ENCODE assay signal across 15 mouse cellular contexts in the genomic region with DNA sequence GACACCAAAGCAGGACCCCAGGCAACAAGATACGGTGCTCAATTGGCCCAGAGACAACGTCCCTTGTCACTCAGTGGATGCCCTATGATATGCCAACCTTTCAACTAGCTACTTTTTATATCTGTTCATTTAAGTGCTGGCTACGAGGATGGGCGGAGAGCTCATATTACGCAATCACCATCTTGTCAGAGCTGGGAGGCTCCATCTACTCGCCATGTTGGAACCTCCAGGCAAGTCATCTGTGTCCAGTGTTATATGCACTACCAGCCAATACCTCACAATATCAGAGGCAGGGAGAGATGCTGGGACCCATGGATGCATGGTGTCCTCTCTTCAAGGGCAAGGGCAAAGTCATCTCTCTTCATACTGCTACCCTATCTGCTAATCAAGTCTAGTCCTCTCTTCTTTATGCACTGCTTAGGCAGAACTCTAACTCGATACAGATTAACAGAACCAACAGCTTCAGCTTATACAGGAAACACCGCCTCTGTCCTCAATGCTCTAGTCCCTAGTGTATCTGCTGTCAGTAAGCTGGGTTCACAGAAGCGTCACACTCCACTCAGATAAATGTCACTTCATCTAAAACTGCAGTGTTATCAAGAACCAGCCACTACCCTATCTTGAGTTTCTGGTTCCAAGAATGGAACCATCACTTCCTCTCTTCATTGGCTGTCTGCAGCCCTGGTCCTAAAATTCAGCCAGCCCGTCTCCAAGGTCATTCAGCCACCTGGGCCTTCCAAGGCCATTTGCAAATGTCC. TPM values are rescaled to one million over a fixed set of nuclear protein-coding genes. Genes with fewer than 3 reads are reported as not detected.
DNase-seq lines count a peak whose midpoint lies in the region; ATAC-seq and TF ChIP-seq lines count a peak whose summit lies in the region.
"Had no signal": no experiment of that assay in that cellular context is flagged by ENCODE, and none has a peak within 500 bp of the region (broad histone marks: within the 10 kb centered on the region; RNA-seq: fewer than 3 reads in every experiment).

No protein-coding gene starts in this region.

- no peak for DNase-seq in heart, postnatal 0 days (ENCODE audit: low spot score)
- no peak for DNase-seq in heart, adult 11 months
- DNase-seq in MEL (ENCODE audit: low read depth, low spot score) = peak; percentile 90
- peak; percentile 55 for DNase-seq in induced T-regulatory cell, adult 2 months (ENCODE audit: low read depth)
- no peak for DNase-seq in midbrain, postnatal 0 days (ENCODE audit: low spot score)
- no peak for DNase-seq in right cerebral cortex, adult 2 months (ENCODE audit: low spot score in 2 of 2)
- DNase-seq in retina, embryonic 14.5 days (ENCODE audit: low spot score) = no peak
- DNase-seq: forebrain, postnatal 0 days; kidney, adult 9 months had no signal

- ATAC-seq in heart, postnatal 0 days (ENCODE audit: insufficient read depth, low read depth) = no peak
- peak; percentile 38; the same call in 1 of the 2 replicates for ATAC-seq in megakaryocyte-erythroid progenitor cell, adult 5-6 weeks (replicated peaks; ENCODE audit: low FRiP score, low TSS enrichment, poor library complexity, severe bottlenecking)
- ATAC-seq in midbrain, postnatal 0 days (ENCODE audit: low FRiP score) = no peak
- ATAC-seq: forebrain, postnatal 0 days had no signal

- H3K79me2 ChIP-seq in MEL (ENCODE audit: control insufficient read depth, insufficient read depth, low read length, poor library complexity) = peaks cover 29% of the 10 kb centered on the region

- peak in 1 of 2 experiments; percentile 26; a peak in 1 of 4 replicates for TF ChIP-seq POLR2A in MEL (IDR thresholded peaks at IDR 0.05; ENCODE audit: control insufficient read depth in 1 of 2, insufficient read depth in 1 of 2, low read depth in 1 of 2, low read length in 2 of 2, poor library complexity in 1 of 2)

- H3K9me3 ChIP-seq in heart, postnatal 0 days (replicated peaks; ENCODE audit: control insufficient read depth, low read length) = no peaks in the 10 kb centered on the region
- H3K9me3 ChIP-seq in MEL (replicated peaks; ENCODE audit: insufficient read depth, low read length) = no peaks in the 10 kb centered on the region
- H3K9me3 ChIP-seq in midbrain, postnatal 0 days (ENCODE audit: low read length) = no peaks in the 10 kb centered on the region
- H3K9me3 ChIP-seq: hindbrain, embryonic 15.5 days; neural tube, embryonic 12.5 days; stomach, embryonic 15.5 days had no signal

- no peak overlapping the region for H3K4me3 ChIP-seq in heart, postnatal 0 days (ENCODE audit: low read depth, low read length)
- H3K4me3 ChIP-seq in MEL (ENCODE audit: control insufficient read depth in 1 of 2, insufficient read depth in 1 of 2, low read depth in 2 of 2, low read length in 2 of 2) = peak overlapping the region; percentile 5 to 11; a peak in 3 of 4 replicates
- no peak overlapping the region for H3K4me3 ChIP-seq in midbrain, postnatal 0 days (ENCODE audit: low read depth, low read length)
- H3K4me3 ChIP-seq: hindbrain, embryonic 15.5 days; neural tube, embryonic 12.5 days; stomach, embryonic 15.5 days had no signal

- H3K4me1 ChIP-seq in heart, postnatal 0 days (ENCODE audit: control insufficient read depth, insufficient read depth) = peaks cover 80% of the 10 kb centered on the region
- peaks cover 24 to 47% of the 10 kb centered on the region in 2 experiments for H3K4me1 ChIP-seq in MEL (ENCODE audit: control insufficient read depth in 1 of 2, insufficient read depth in 2 of 2, low read length in 2 of 2)
- peaks cover 8% of the 10 kb centered on the region for H3K4me1 ChIP-seq in midbrain, postnatal 0 days (ENCODE audit: insufficient read depth, low read length)

- H3K27me3 ChIP-seq in heart, postnatal 0 days (ENCODE audit: control insufficient read depth, insufficient read depth, low read length) = no peaks in the 10 kb centered on the region
- H3K27me3 ChIP-seq in MEL (ENCODE audit: control insufficient read depth in 1 of 2, insufficient read depth in 2 of 2, low read length in 2 of 2) = no peaks in the 10 kb centered on the region
- H3K27me3 ChIP-seq in midbrain, postnatal 0 days (ENCODE audit: insufficient read depth, low read length) = no peaks in the 10 kb centered on the region
- H3K27me3 ChIP-seq: hindbrain, embryonic 15.5 days; neural tube, embryonic 12.5 days; stomach, embryonic 15.5 days had no signal

- TF ChIP-seq CTCF in heart, postnatal 0 days (IDR thresholded peaks at IDR 0.05; ENCODE audit: low read depth) = no peak
- no peak for TF ChIP-seq CTCF in MEL (IDR thresholded peaks at IDR 0.05 in 2 of 3, conservative IDR thresholded peaks at IDR 0.05 in 1 of 3; ENCODE audit: control insufficient read depth in 1 of 3, insufficient read depth in 1 of 3, low read depth in 2 of 3, low read length in 3 of 3, poor library complexity in 1 of 3, severe bottlenecking in 1 of 3)
- TF ChIP-seq CTCF in midbrain, postnatal 0 days (IDR thresholded peaks at IDR 0.05) = no peak

- no peak for TF ChIP-seq EP300 in heart, postnatal 0 days (IDR thresholded peaks at IDR 0.05; ENCODE audit: low read depth)
- peak; percentile 92 for TF ChIP-seq EP300 in MEL (IDR thresholded peaks at IDR 0.05; ENCODE audit: low read depth in 1 of 2, low read length in 2 of 2)

- TF ChIP-seq RAD21 in MEL (IDR thresholded peaks at IDR 0.05; ENCODE audit: low read depth, low read length) = no peak

- H3K4me2 ChIP-seq in heart, postnatal 0 days (ENCODE audit: low read depth, low read length) = no peak overlapping the region
- H3K4me2 ChIP-seq in midbrain, postnatal 0 days (ENCODE audit: low read depth, low read length, poor library complexity, severe bottlenecking) = no peak overlapping the region
- H3K4me2 ChIP-seq: hindbrain, embryonic 15.5 days; midbrain, embryonic 11.5 days; neural tube, embryonic 12.5 days; stomach, embryonic 15.5 days had no signal

- H3K36me3 ChIP-seq in heart, postnatal 0 days (replicated peaks; ENCODE audit: control insufficient read depth, insufficient read depth, low read length) = no peaks in the 10 kb centered on the region
- peaks cover 0 to 33% of the 10 kb centered on the region in 2 experiments; a peak in 2 of 4 replicates for H3K36me3 ChIP-seq in MEL (ENCODE audit: control insufficient read depth in 1 of 2, insufficient read depth in 2 of 2, low read length in 2 of 2)
- H3K36me3 ChIP-seq in midbrain, postnatal 0 days (ENCODE audit: insufficient read depth, low read length) = no peaks in the 10 kb centered on the region
- H3K36me3 ChIP-seq: hindbrain, embryonic 15.5 days; stomach, embryonic 15.5 days had no signal

- 63% methylated on average over 10 of the region's 10 CpGs for WGBS in heart, postnatal 0 days
- 91% methylated on average over 10 of the region's 10 CpGs for WGBS in midbrain, postnatal 0 days

- H3K9ac ChIP-seq in heart, postnatal 0 days (replicated peaks; ENCODE audit: low read depth, low read length) = no peak overlapping the region
- peak overlapping the region; percentile 23; the same call in 1 of the 2 replicates for H3K9ac ChIP-seq in MEL (ENCODE audit: control insufficient read depth, low read depth, low read length, poor library complexity, severe bottlenecking)
- H3K9ac ChIP-seq in midbrain, postnatal 0 days (replicated peaks; ENCODE audit: low read length, poor library complexity, severe bottlenecking) = no peak overlapping the region
- H3K9ac ChIP-seq: forebrain, postnatal 0 days; hindbrain, embryonic 15.5 days; neural tube, embryonic 12.5 days; stomach, embryonic 15.5 days had no signal

- peak overlapping the region; percentile 10 for H3K27ac ChIP-seq in heart, postnatal 0 days (ENCODE audit: low read depth)
- H3K27ac ChIP-seq in MEL (ENCODE audit: control insufficient read depth, low read depth, low read length) = peak overlapping the region; percentile 91
- H3K27ac ChIP-seq in midbrain, postnatal 0 days (ENCODE audit: low read depth, low read length) = no peak overlapping the region
- H3K27ac ChIP-seq: neural tube, embryonic 12.5 days; stomach, embryonic 15.5 days had no signal

TF ChIP-seq in MEL, 35 proteins besides CTCF, POLR2A, EP300 and RAD21 (continues in another document):
- TF ChIP-seq SMC3 (IDR thresholded peaks at IDR 0.05; ENCODE audit: low read depth, low read length) (0 out of 2 replicates have a peak, but pooled peaks have one; percentile 1), MAX (IDR thresholded peaks at IDR 0.05; ENCODE audit: low read length) (no peak), GABPA (IDR thresholded peaks at IDR 0.05; ENCODE audit: low read depth, low read length) (no peak), RCOR1 (IDR thresholded peaks at IDR 0.05; ENCODE audit: low read depth, low read length) (peak; percentile 67), KAT2A (conservative IDR thresholded peaks at IDR 0.05; ENCODE audit: low read depth, low read length) (no peak), TAL1 (IDR thresholded peaks at IDR 0.05; ENCODE audit: low read length) (peak; percentile 45), TCF12 (IDR thresholded peaks at IDR 0.05; ENCODE audit: low read depth, low read length) (peak; percentile 89), USF1 (IDR thresholded peaks at IDR 0.05; ENCODE audit: low read depth, low read length) (no peak), CHD1 (IDR thresholded peaks at IDR 0.05; ENCODE audit: low read depth, low read length) (no peak)

RNA-seq across cellular contexts. Expression of a gene that starts 6.0 kb away (rescaled TPM):
- 27.7 and 29.9 TPM in 2 replicates for total RNA-seq in heart, postnatal 0 days (2014; rRNA removed; ENCODE audit: low replicate concordance)
- polyA plus RNA-seq in heart, postnatal 0 days (2015; fragmentation: Nextera tagmentation; extraction: Ambion mirVana) = 11.8 and 13.2 TPM in 2 replicates
- 18.3 and 22.4 TPM in 2 replicates for total RNA-seq in MEL (2012; rRNA removed)
- 10 to 100 TPM in 1 of 2 experiments, not detected in 1; 28.0 TPM for polyA plus RNA-seq in MEL (2012; ENCODE audit: insufficient read depth in 1 of 2, insufficient read length in 2 of 2, low read depth in 1 of 2, low replicate concordance in 2 of 2, missing spikeins in 1 of 2)
- total RNA-seq in megakaryocyte-erythroid progenitor cell, adult 5-6 weeks (2014; fragmentation: Nextera tagmentation) = 34.4 and 36.2 TPM in 2 replicates
- 25.9 and 43.0 TPM in 2 replicates for total RNA-seq in megakaryocyte-erythroid progenitor cell, adult 5-6 weeks (2017)
- total RNA-seq in midbrain, postnatal 0 days (2014; rRNA removed) = 43.9 and 52.7 TPM in 2 replicates
- polyA plus RNA-seq in midbrain, postnatal 0 days (2015; fragmentation: Nextera tagmentation; extraction: Ambion mirVana) = 20.5 and 23.5 TPM in 2 replicates

RNA-seq across cellular contexts. Expression of a gene that starts 34.3 kb away (rescaled TPM):
- total RNA-seq in heart, postnatal 0 days (2014; rRNA removed; ENCODE audit: low replicate concordance) = not detected in 2 replicates
- 0.10 TPM in 1 of 2 replicates, not detected in the other for polyA plus RNA-seq in heart, postnatal 0 days (2015; fragmentation: Nextera tagmentation; extraction: Ambion mirVana)
- not detected in 2 replicates for total RNA-seq in MEL (2012; rRNA removed)
- not detected for polyA plus RNA-seq in MEL (2012; ENCODE audit: insufficient read depth in 1 of 2, insufficient read length in 2 of 2, low read depth in 1 of 2, low replicate concordance in 2 of 2, missing spikeins in 1 of 2)
- not detected in 2 replicates for total RNA-seq in megakaryocyte-erythroid progenitor cell, adult 5-6 weeks (2014; fragmentation: Nextera tagmentation)
- not detected in 2 replicates for total RNA-seq in megakaryocyte-erythroid progenitor cell, adult 5-6 weeks (2017)
- total RNA-seq in midbrain, postnatal 0 days (2014; rRNA removed) = 0.24 and 4.9 TPM in 2 replicates
- polyA plus RNA-seq in midbrain, postnatal 0 days (2015; fragmentation: Nextera tagmentation; extraction: Ambion mirVana) = 1.4 and 2.8 TPM in 2 replicates
- total RNA-seq: gastrocnemius, postnatal 4 days had no signal
- polyA plus RNA-seq: stomach, embryonic 15.5 days had no signal

Comparison
In these comparisons a context has a peak if more than half of its experiments do, and no peak if none do; other contexts are left out.
1. DNase-seq: peak in MEL (single experiment) and induced T-regulatory cell, adult 2 months (single experiment); none in heart, postnatal 0 days (single experiment), heart, adult 11 months (single experiment), midbrain, postnatal 0 days (single experiment), right cerebral cortex, adult 2 months (0 of 2) and retina, embryonic 14.5 days (single experiment).
2. H3K4me3 ChIP-seq: peak in MEL (2 of 2); none in heart, postnatal 0 days (single experiment) and midbrain, postnatal 0 days (single experiment).